Mouse (Mus musculus) c-Kit-negative CD71-positive TER-119-positive erythroid progenitor cells, embryonic 14.5 days (primary cell): ENCODE data around the gene Tbc1d2b.

Source experiments
- DNase-seq: peaks from one replicate; pipeline ENCODE4 v3.0.0-alpha.2; 2013; ENCODE audit warnings: low read depth, low spot score

Tbc1d2b gene

GRCm38 (mm10) chr9:90270193-90270943 lies at the start of gene Tbc1d2b:
Gene Tbc1d2b (minus strand): TSS chr9:90270804.
- no peak for DNase-seq

GRCm38 (mm10) chr9:90316300-90316699 lies 45.7 kb upstream of the Tbc1d2b start:
- DNase-seq = no peak

GRCm38 (mm10) chr9:90315662-90316061 lies 45.1 kb upstream of the Tbc1d2b start:
- no peak for DNase-seq

GRCm38 (mm10) chr9:90304254-90304653 lies 33.6 kb upstream of the Tbc1d2b start:
- no peak for DNase-seq

- DNase-seq = no peak
Observed at GRCm38 (mm10) chr9:90303101-90303835, 32.7 kb upstream of the Tbc1d2b start.

GRCm38 (mm10) chr9:90302670-90303069 lies 32.1 kb upstream of the Tbc1d2b start:
- no peak for DNase-seq

GRCm38 (mm10) chr9:90301081-90301688 lies 30.6 kb upstream of the Tbc1d2b start:
- DNase-seq = no peak

- no peak for DNase-seq
Observed at GRCm38 (mm10) chr9:90297637-90298036, 27.0 kb upstream of the Tbc1d2b start.

- no peak for DNase-seq
Observed at GRCm38 (mm10) chr9:90293641-90294398, 23.2 kb upstream of the Tbc1d2b start.

GRCm38 (mm10) chr9:90278397-90278796 lies 7.8 kb upstream of the Tbc1d2b start:
- no peak for DNase-seq

- DNase-seq = no peak
Observed at GRCm38 (mm10) chr9:90277884-90278283, 7.3 kb upstream of the Tbc1d2b start.

GRCm38 (mm10) chr9:90276779-90277178 lies 6.2 kb upstream of the Tbc1d2b start:
- no peak for DNase-seq

GRCm38 (mm10) chr9:90275906-90276305 lies 5.3 kb upstream of the Tbc1d2b start:
- no peak for DNase-seq

- no peak for DNase-seq
Observed at GRCm38 (mm10) chr9:90275500-90275899, 4.9 kb upstream of the Tbc1d2b start.

- no peak for DNase-seq
Observed at GRCm38 (mm10) chr9:90274516-90274915, 3.9 kb upstream of the Tbc1d2b start.

GRCm38 (mm10) chr9:90272346-90272745 lies 1.7 kb upstream of the Tbc1d2b start:
- DNase-seq = no peak

- no peak for DNase-seq
Observed at GRCm38 (mm10) chr9:90271541-90272090, 1.0 kb upstream of the Tbc1d2b start.

GRCm38 (mm10) chr9:90270944-90271295 lies 316 bp upstream of the Tbc1d2b start:
- no peak for DNase-seq

GRCm38 (mm10) chr9:90269011-90269681 lies 1.5 kb downstream of the Tbc1d2b start:
- DNase-seq = no peak

- DNase-seq = no peak
Observed at GRCm38 (mm10) chr9:90266926-90267325, 3.7 kb downstream of the Tbc1d2b start.

GRCm38 (mm10) chr9:90266059-90266458 lies 4.5 kb downstream of the Tbc1d2b start:
- DNase-seq = no peak
